Mouse (Mus musculus) stomach, embryonic 16.5 days (tissue): Measurements from ENCODE around the gene N6amt1. TPM values are rescaled to one million over a fixed set of nuclear protein-coding genes. Genes with fewer than 3 reads are reported as not detected.

Source experiments
- ATAC-seq: fragments of 200-750 bp; cut with Nextera tagmentation; 2 replicates; pipeline ENCODE4 v1.8.0; 2017; ENCODE audit warnings: moderate number of reproducible peaks, moderate TSS enrichment; ENCODE audit not compliant: insufficient read depth, low FRiP score
- H3K27ac ChIP-seq: fragments of 300-500 bp; sonication (generic); 2 replicates; pipeline ENCODE4 v1.5.1; 2014; ENCODE audit warnings: low read length
- H3K27me3 ChIP-seq: fragments of 300-500 bp; sonication (generic); 2 replicates; pipeline ENCODE4 v1.6.1; 2014; ENCODE audit warnings: low read length, control low read depth, mixed read lengths; ENCODE audit not compliant: control insufficient read depth, insufficient read depth
- H3K36me3 ChIP-seq: fragments of 300-500 bp; sonication (generic); 2 replicates; pipeline ENCODE4 v1.6.1; 2014; ENCODE audit warnings: low read length; ENCODE audit not compliant: control insufficient read depth, insufficient read depth
- H3K4me1 ChIP-seq: fragments of 300-500 bp; sonication (generic); 2 replicates; pipeline ENCODE4 v1.6.1; 2014; ENCODE audit warnings: low read length, control low read depth, mixed read lengths; ENCODE audit not compliant: control insufficient read depth, insufficient read depth
- H3K4me2 ChIP-seq: fragments of 300-500 bp; sonication (generic); 2 replicates; pipeline ENCODE4 v1.6.1; 2014; ENCODE audit warnings: low read depth, low read length, mixed read lengths
- H3K4me3 ChIP-seq: fragments of 300-500 bp; sonication (generic); replicated peaks from 2 replicates; pipeline ENCODE4 v1.5.1; 2014; ENCODE audit warnings: mild to moderate bottlenecking, low read length
- H3K9ac ChIP-seq: fragments of 300-500 bp; sonication (generic); 2 replicates; pipeline ENCODE4 v1.6.1; 2014; ENCODE audit warnings: low read length
- H3K9me3 ChIP-seq: fragments of 300-500 bp; sonication (generic); replicated peaks from 2 replicates; pipeline ENCODE4 v1.6.1; 2016; ENCODE audit warnings: low read length, control low read depth; ENCODE audit not compliant: control insufficient read depth
- WGBS: fragments of 180-500 bp; shearing (Covaris S2); extraction: QIAGEN DNeasy Blood & Tissue Kit; methylation state at CpG from one replicate; pipeline ENCODE4 v1.1.7; 2014; 5-methylcytosine and 5-hydroxymethylcytosine counted together
- polyA plus RNA-seq: library from polyadenylated mRNA; unstranded; fragments of >200 nt; fragmentation: Nextera tagmentation; extraction: Ambion mirVana; gene quantifications from 2 replicates; pipeline ENCODE4 v1.2.1, GENCODE M21; 2015

Gene N6amt1
- polyA plus RNA-seq, 1 experiment from 2014 or later, result 19.2 TPM

GRCm38 (mm10) chr16:87364231-87364630, 10.2 kb downstream of the N6amt1 start:
- WGBS, result 68% methylated on average over 4 of the region's 4 CpGs
- ATAC-seq, result no peak
- 0 out of 2 replicates have a peak, but pooled peaks cover 6% of the 10 kb centered on the region for H3K36me3 ChIP-seq

DNA sequence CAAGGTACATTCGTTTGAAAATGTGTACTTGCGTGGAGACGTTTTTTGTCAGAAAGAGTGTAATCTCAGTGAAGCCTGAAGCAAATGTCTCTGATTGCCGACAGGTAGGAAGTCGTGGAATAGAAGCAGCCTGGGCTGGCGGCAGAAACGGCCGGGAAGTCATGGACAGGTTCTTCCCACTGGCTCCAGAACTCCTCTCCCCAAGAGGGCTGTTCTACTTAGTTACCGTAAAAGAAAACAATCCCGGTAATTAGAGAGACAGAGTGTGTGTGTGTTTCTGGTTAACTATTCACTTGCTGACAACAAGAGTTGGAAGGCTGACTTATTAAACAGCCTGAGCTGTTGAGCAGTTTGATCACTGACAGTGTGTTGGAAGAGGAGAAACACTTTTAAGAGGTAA, 12.1 kb downstream of the N6amt1 start:
- H3K9me3 ChIP-seq, result no peaks in the 10 kb centered on the region
- 0 out of 2 replicates have a peak, but pooled peaks cover 6% of the 10 kb centered on the region for H3K36me3 ChIP-seq
- no peak overlapping the region for H3K9ac ChIP-seq
- no peaks in the 10 kb centered on the region for H3K4me1 ChIP-seq
- no peaks in the 10 kb centered on the region for H3K27me3 ChIP-seq
- WGBS, result 67% methylated on average over 10 of the region's 10 CpGs
- no peak overlapping the region for H3K27ac ChIP-seq
- no peak overlapping the region for H3K4me2 ChIP-seq
- no peak for ATAC-seq
- no peak overlapping the region for H3K4me3 ChIP-seq

More at GRCm38 (mm10) chr16:87364231-87364630, 10.2 kb downstream of the N6amt1 start:
- Histone ChIP-seq H3K4me2 (no peak overlapping the region), H3K9me3 (no peaks in the 10 kb centered on the region), H3K27me3 (no peaks in the 10 kb centered on the region), H3K9ac (no peak overlapping the region), H3K27ac (no peak overlapping the region), H3K4me3 (no peak overlapping the region), H3K4me1 (no peaks in the 10 kb centered on the region)

DNA sequence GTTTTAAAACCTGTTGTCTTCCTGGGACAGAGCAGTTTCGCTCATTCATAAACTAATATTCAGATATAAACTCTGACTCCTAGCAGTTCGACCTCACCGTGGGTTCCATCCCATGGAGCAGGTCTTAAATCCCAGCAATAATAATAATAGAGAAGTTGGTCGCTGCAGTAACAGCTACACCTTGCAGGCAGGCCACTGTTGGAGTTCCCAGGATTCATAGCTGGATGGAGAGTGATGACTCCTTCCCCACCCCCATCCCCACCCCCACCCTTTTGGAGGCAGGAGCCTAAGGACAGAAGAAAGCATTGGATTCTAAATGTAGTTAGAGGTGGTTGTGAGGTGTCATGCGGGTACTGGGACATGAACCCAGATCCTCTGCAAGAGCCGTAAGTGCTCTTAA, 12.5 kb downstream of the N6amt1 start:
- H3K36me3 ChIP-seq, result 0 out of 2 replicates have a peak, but pooled peaks cover 6% of the 10 kb centered on the region
- no peak overlapping the region for H3K27ac ChIP-seq
- ATAC-seq, result no peak
- no peaks in the 10 kb centered on the region for H3K9me3 ChIP-seq
- H3K4me1 ChIP-seq, result no peaks in the 10 kb centered on the region
- no peaks in the 10 kb centered on the region for H3K27me3 ChIP-seq
- no peak overlapping the region for H3K4me2 ChIP-seq
- 90% methylated on average over 6 of the region's 6 CpGs for WGBS
- no peak overlapping the region for H3K4me3 ChIP-seq
- H3K9ac ChIP-seq, result no peak overlapping the region

GRCm38 (mm10) chr16:87382996-87383395, 29.0 kb downstream of the N6amt1 start:
- H3K36me3 ChIP-seq, result peaks cover 25% of the 10 kb centered on the region
- no peak overlapping the region for H3K4me2 ChIP-seq
- no peak for ATAC-seq
- 92% methylated on average over 2 of the region's 2 CpGs for WGBS
- no peak overlapping the region for H3K9ac ChIP-seq
- no peak overlapping the region for H3K4me3 ChIP-seq
- no peaks in the 10 kb centered on the region for H3K27me3 ChIP-seq
- H3K27ac ChIP-seq, result no peak overlapping the region
- H3K4me1 ChIP-seq, result no peaks in the 10 kb centered on the region
- no peaks in the 10 kb centered on the region for H3K9me3 ChIP-seq

- Histone ChIP-seq H3K9ac (no peak overlapping the region), H3K27ac (no peak overlapping the region), H3K4me3 (no peak overlapping the region), H3K4me1 (no peaks in the 10 kb centered on the region), H3K9me3 (no peaks in the 10 kb centered on the region), H3K4me2 (no peak overlapping the region), H3K36me3 (peaks cover 22% of the 10 kb centered on the region), H3K27me3 (no peaks in the 10 kb centered on the region)
- WGBS, result 80% methylated on average over 2 of the region's 2 CpGs
- ATAC-seq, result no peak
These were observed 30.4 kb downstream of the N6amt1 start for GRCm38 (mm10) chr16:87384366-87384765.

DNA sequence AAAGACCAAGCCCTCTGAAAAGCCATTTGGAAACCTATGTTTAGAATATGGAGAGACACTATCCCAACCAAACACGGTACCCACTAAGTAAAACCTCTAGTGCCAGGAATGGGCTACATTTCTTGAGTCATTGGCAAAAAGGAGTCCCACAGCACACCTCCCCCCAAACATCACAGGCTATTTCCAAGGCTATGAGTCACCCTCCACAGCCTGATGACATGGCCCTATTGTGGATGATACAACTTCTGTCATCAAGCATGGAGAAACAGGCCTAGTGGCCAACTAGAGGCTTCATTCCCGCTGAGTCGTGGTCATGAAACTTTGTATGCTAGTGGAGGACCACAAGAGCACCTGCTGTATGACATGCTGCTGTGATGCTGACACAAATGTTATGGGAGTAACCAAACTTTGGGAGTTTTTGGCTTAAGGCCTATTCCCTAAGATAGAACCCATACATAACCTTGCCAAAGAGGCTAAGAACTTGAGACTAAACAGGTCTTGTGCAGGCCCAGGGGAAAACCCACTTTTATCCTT, 33.5 kb downstream of the N6amt1 start:
- Histone ChIP-seq H3K36me3 (peaks cover 4% of the 10 kb centered on the region; the same call in 1 of the 2 replicates), H3K27ac (no peak overlapping the region), H3K4me2 (no peak overlapping the region), H3K9me3 (no peaks in the 10 kb centered on the region), H3K9ac (no peak overlapping the region), H3K4me1 (no peaks in the 10 kb centered on the region), H3K4me3 (no peak overlapping the region), H3K27me3 (no peaks in the 10 kb centered on the region)
- 93% methylated on average over 3 of the region's 3 CpGs for WGBS
- ATAC-seq, result no peak

DNA sequence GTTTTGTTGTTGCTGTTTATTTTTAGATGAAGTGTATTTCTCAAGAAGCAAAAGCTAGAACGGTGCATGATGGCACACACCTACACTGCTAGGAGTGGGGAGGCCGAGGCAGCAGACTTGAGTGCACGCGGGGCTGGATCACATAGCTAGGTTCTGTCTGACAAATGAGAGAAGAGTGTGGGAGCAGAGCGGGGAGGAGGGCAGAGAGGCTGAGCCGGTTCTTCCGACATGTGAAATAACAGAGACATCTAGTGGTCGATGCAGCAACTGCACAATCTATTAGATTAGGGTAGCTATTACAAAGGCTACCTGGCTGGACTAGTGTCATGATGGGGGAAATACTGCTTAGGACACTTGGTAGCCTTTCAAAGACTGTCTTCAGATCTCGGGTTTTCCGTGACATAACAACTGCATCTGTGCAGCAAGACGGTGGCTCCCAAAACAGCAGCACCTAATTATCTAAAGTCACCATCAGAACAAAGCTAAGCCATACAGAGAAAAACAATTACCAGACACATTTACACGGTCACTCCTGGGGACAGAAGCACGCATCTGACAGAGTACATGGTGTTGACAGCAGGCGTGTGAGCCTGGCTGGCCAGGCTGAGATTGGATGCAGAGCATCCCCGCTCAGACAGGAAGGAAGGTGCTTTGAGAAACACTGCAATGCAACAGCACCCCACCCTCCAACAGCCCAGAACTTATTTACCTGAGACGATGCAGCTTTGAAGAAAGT, 40.0 kb downstream of the N6amt1 start:
- ATAC-seq, result peak; percentile 53; the same call in 1 of the 2 replicates
- Histone ChIP-seq H3K4me3 (no peak overlapping the region), H3K27ac (no peak overlapping the region), H3K27me3 (no peaks in the 10 kb centered on the region), H3K4me1 (no peaks in the 10 kb centered on the region), H3K9me3 (no peaks in the 10 kb centered on the region), H3K9ac (no peak overlapping the region), H3K36me3 (peaks cover 4% of the 10 kb centered on the region; the same call in 1 of the 2 replicates), H3K4me2 (no peak overlapping the region)
- WGBS, result 47% methylated on average over 16 of the region's 16 CpGs

DNA sequence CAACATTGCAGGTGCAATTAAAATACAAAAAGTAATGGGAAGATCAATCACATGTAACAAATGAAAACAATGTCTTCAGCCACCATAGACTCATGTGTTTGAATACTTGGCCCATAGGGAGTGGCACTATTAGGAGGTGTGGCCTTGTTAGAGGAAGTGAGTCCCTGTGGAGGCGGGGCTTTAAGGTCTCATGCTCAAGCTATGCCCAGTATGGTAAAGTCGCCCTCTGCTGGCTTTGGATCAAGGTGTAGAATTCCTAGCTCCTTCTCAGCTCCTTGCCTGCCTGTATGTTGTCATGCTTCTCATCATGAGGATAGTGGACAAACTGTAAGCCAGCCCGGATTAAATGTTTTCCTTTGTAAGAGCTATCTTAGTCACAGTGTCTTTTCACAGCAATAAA, 51.0 kb downstream of the N6amt1 start:
- H3K9ac ChIP-seq, result no peak overlapping the region
- no peaks in the 10 kb centered on the region for H3K27me3 ChIP-seq
- H3K27ac ChIP-seq, result no peak overlapping the region
- WGBS, result 86% methylated on average over 3 of the region's 3 CpGs
- H3K4me1 ChIP-seq, result no peaks in the 10 kb centered on the region
- H3K36me3 ChIP-seq, result peaks cover 18% of the 10 kb centered on the region
- no peak overlapping the region for H3K4me3 ChIP-seq
- no peaks in the 10 kb centered on the region for H3K9me3 ChIP-seq
- H3K4me2 ChIP-seq, result no peak overlapping the region
- no peak for ATAC-seq
